Mouse (Mus musculus): ENCODE results near the gene Pkd1l3.
A peak's percentile ranks its signal among the peaks of the same experiment; 100 is the strongest.

The Pkd1l3 gene

DNA sequence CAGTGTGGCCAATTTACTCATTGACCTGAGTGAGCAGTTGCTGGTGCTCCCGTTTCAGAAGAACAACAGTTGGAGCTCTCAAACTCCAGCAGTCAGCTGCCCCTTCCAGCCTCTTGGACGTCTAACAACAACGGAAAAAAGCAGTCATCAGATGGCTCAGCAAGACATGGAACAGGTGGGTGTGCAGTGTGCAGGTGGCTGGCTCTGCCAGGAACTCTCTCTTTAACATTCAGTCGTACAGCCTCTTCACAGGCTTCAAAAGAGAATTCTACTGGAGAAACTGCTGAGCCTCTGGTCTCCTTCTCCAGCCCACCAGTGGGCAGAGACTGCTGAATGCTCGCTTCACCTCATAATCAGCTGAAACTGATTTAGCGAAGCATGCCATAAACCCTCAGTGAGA is 14.3 kb downstream of the Pkd1l3 start:
- DNase-seq (ENCODE audit: low read depth in 1 of 2, low spot score in 2 of 2), result no peak

DNA sequence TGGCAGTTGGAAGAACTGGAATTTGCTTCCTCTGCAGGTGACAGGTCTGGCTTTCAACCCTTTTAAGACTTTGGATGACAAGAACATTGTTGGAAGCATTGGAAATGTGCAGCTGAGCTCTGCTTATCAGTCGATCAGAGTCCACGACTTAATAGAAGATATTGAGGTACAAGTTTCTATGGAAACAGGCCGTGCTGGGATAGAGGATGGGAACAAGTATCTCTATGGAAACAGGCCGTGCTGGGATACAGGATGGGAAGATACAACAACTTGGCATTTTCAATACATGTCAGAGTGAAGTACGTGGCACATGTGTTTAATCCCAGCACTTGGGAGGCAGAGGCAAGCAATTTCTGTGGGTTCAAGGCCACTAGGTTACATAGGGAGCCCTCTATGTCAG is 18.2 kb downstream of the Pkd1l3 start:
- no peak for DNase-seq (ENCODE audit: low read depth in 1 of 2, low spot score in 2 of 2)

- no peak for DNase-seq (ENCODE audit: low read depth in 1 of 2, low spot score in 2 of 2)
Measured at GRCm38 (mm10) chr8:109635146-109635545, 20.8 kb downstream of the Pkd1l3 start.

DNA sequence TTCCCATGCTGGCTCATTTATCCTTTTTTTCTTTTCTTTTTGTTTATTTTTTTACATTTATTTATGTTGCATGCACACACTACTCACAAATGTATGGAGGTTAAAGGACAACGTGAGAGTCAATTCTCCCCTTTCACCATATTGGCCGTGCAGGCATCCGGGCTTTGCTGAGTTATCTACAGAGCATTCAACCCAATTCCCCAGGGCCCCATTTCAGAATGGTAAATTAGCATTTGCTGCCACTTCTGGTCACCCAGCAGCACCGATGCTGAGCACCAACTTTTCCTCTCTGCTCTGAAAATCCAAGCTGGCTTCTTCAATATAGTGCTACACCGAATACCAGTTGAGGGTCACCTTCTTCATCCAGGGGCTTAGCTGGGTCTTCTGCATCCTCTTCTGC is 24.5 kb downstream of the Pkd1l3 start:
- no peak for DNase-seq (ENCODE audit: low read depth in 1 of 2, low spot score in 2 of 2)

GRCm38 (mm10) chr8:109640410-109640809 is 26.1 kb downstream of the Pkd1l3 start:
- no peak for DNase-seq (ENCODE audit: low read depth in 1 of 2, low spot score in 2 of 2)

GRCm38 (mm10) chr8:109641236-109641635 is 26.9 kb downstream of the Pkd1l3 start:
- DNase-seq (ENCODE audit: low read depth in 1 of 2, low spot score in 2 of 2), result no peak

- DNase-seq (ENCODE audit: low read depth in 1 of 2, low spot score in 2 of 2), result no peak
Measured at GRCm38 (mm10) chr8:109647331-109647730, 33.0 kb downstream of the Pkd1l3 start.

DNA sequence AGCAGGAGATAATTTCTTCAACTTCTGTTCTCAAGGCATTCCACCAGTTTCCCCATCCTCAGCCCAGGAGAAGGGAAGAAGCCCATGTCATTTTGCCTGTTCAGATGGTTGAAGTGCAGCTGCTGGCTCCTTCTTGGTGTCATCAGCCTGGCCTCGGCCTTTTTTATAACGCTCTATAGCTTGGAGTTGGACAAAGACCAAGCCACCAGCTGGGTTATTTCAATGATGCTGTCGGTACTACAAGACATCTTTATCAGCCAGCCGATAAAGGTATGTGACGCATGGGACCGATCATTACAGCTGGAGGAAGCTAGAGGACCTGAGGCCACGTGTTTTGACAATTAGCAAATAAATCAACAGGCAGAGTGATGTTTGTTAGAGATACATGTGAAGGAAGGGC is 34.2 kb downstream of the Pkd1l3 start:
- DNase-seq (ENCODE audit: low read depth in 1 of 2, low spot score in 2 of 2), result no peak

GRCm38 (mm10) chr8:109650801-109651200 is 36.5 kb downstream of the Pkd1l3 start:
- DNase-seq (ENCODE audit: low read depth in 1 of 2, low spot score in 2 of 2), result no peak

DNA sequence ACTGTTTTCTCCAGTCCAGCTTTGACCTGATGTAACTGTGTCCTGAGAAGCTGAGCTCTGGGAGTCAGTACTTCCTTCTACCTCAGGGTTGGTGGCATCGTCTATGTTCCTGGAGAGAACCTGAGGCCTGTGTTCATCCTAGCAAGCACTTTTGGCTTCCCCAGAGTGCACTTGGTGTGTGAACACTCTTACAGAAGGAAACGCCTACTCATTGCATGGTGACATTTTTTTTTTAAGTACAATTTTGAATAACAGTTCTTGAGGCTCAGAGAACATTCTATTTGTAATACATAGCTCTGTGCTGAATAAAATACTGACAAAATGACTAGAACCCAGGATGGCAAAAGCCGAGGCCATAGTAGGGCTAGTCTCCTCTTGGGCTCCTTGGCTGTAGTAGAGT is 42.5 kb downstream of the Pkd1l3 start:
- DNase-seq (ENCODE audit: low read depth in 1 of 2, low spot score in 2 of 2), result no peak

GRCm38 (mm10) chr8:109662328-109662727 is 48.0 kb downstream of the Pkd1l3 start:
- no peak for DNase-seq (ENCODE audit: low read depth in 1 of 2, low spot score in 2 of 2)

- no peak for DNase-seq (ENCODE audit: low read depth in 1 of 2, low spot score in 2 of 2)
Measured at GRCm38 (mm10) chr8:109666616-109667015, 52.3 kb downstream of the Pkd1l3 start.

- DNase-seq (ENCODE audit: low read depth in 1 of 2, low spot score in 2 of 2), result no peak
Measured at GRCm38 (mm10) chr8:109672656-109673055, 58.3 kb downstream of the Pkd1l3 start.

DNA sequence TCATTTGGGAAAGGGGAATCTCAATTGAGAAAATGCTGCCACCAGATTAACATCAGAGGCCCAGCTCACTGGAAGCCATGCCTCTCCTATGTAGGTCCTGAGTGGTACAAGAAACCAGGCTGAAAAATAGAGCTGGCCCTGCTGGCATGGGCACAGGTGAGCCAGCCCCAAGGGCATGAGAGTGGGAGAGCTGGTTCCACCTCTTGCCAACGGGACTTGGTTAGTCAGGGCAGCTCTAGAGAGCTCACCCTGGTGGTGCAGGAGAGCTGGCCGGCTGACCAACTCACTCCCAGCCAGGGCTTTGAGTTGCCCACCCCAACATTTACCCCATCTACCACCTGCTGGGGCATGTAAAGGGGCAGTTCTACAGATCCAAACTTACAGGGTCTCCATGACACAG is 59.3 kb downstream of the Pkd1l3 start:
- DNase-seq (ENCODE audit: low read depth in 1 of 2, low spot score in 2 of 2), result no peak

DNA sequence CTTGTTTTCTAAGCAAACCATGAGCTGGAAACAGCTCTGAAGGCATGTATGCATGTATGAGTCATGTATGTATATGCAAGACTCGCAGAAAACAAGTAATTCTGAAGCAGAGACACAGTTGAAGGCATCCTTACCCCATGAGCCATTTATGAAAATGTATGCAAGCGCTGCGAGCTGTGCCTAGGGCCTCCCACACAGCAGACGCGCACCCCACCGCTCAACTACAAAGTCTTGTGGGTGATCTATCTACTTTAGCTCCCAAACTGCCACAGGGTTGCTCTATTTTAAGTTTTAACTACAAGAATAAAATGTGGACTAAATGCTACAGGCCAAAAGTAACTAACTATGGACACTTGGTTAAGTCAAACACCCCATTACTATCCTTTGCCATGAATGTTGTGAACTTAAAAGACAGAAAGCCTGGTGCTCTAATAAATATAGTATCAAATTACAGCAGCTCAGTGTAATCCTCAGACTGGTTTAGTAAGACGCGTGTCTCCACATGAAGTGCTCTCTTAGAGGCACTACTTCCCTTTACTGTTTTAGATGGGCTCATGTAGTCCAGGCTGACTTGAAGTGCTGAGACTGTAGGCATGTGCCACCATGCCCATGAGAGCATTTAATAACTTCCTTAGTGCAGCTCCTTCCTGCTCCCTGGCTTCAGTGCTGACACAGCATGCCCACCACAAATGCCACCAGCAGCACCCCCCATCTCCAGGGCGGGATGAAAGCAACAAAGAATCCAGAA is 61.8 kb downstream of the Pkd1l3 start:
- no peak for DNase-seq (ENCODE audit: low read depth in 1 of 2, low spot score in 2 of 2)

GRCm38 (mm10) chr8:109681535-109681934 is 67.2 kb downstream of the Pkd1l3 start:
- no peak for DNase-seq (ENCODE audit: low read depth in 1 of 2, low spot score in 2 of 2)

GRCm38 (mm10) chr8:109682120-109682519 is 67.8 kb downstream of the Pkd1l3 start:
- DNase-seq (ENCODE audit: low read depth in 1 of 2, low spot score in 2 of 2), result peak in 1 of 2 experiments; percentile 17

DNA sequence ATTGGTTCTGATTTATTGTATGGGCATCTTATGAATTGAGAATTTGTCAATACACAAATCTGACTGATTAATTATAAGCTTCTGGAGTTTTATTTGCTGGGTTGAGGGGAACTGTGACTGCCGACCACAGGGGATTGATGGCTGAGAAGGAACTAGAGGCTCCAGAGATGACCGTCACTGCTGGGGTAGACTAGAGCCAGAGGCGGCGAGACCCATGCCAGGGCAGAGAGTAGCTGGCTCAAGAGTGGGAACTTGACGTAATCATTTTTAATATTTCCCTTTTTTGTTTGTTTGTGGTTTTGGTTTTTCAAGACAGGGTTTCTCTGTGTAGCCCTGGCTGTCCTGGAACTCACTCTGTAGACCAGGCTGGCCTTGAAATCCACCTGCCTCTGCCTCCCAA is 72.9 kb downstream of the Pkd1l3 start:
- peak in 1 of 2 experiments; percentile 41 for DNase-seq (ENCODE audit: low read depth in 1 of 2, low spot score in 2 of 2)

GRCm38 (mm10) chr8:109691769-109692168 is 77.5 kb downstream of the Pkd1l3 start:
- no peak for DNase-seq (ENCODE audit: low read depth in 1 of 2, low spot score in 2 of 2)

DNA sequence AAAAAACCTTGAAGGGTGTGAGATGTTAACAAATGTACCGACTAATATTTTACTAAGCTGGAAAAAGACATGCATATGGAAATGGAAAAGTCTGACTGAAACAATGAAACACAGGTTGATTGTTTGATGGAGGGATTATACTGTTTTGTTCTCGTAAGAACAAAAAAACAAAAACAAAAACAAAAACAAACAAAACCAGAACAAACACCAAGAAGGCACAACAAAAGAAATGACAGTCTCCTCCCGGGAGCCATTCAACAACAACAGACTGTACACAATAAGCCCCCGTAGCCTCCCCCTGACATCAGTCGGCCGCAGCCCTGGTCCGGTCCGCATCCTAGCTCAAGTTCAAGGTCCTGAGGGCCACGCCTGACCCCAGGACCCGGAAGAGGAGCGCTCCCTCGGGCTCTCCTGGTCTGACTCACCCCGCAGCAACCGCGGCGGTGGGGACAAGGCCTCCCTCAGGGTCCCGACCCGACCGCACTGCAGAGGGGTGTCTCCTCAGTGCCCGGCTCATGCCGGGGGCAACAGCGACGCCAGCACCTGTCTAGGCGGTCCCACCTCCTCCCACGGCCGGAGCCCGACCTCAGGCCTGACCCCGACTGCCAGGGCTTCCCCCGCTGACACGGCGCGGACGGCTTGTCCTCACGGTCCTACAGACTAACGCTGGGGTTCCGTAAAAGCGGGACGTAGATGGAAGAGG is 78.3 kb downstream of the Pkd1l3 start:
- peak in 1 of 2 experiments; percentile 46 for DNase-seq (ENCODE audit: low read depth in 1 of 2, low spot score in 2 of 2)

DNA sequence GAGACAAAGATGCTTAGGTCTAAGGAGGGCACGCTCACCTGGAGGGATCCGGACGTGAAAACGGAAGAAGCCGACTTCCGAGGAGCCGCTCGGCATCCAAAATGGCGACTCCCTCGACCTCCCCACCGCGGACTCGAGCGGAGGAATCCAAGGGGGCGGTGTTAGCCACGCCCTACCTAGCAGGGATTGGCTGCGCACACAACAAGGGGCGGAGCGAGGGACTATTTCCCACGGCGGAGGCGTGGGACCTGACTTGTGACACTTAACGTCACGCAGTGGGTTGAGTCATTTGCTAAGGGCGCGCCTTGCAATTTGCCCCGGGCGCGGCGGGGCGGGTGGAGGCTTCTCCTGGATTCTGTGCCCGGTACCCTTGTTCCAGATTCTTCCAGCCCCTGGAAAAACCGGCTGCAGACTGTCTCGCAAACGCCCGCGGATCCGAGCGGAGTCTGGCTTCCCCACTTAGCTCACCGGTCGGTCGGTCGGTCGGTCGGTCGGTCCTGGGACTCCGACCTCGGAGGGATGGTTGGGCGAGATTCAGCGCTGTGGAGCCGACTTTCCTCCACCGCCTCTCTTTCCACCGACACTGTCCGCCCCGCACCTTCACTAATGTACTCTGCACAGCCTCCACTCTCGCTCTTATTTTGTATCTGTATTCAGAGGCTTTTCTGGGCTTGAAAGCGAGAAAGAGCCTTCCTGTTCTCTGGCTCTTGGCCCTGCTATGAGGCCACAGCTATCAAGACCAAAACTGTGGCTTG is 79.0 kb downstream of the Pkd1l3 start, which contains the start of gene Ist1:
TSS of gene Ist1 (minus strand) at position 115 of the 755 bp plus-strand sequence.
- peak; percentile 93 to 99 for DNase-seq (ENCODE audit: low read depth in 1 of 2, low spot score in 2 of 2)

DNA sequence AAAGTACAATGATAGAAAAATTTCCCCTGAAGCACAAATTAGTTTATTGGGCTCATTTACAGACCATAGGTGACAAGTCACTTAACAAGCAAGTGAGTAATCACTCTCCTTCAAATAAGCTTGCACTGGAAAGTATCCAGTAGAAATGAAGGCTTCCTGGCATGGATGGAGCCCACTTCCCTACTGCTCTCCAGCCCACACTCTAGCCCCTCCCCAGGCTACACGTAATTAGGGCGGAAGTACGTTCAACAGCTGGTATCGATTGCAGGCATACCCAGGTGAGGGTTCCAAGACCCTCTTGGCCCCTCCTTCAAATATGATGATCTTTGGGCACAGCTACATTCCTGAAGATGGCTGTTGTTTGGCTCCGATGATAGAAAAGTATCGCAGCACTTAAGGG is 79.8 kb downstream of the Pkd1l3 start:
- no peak for DNase-seq (ENCODE audit: low read depth in 1 of 2, low spot score in 2 of 2)
